Mouse (Mus musculus) right cerebral cortex, postnatal 36 days (tissue): Measurements from ENCODE around the gene Larp1b.

ENCODE experiments used
- DNase-seq, 2 experiments: peaks; one replicate each; pipeline ENCODE4 v3.0.0; 2022; ENCODE audit warnings: low spot score in 2 of 2, mixed read lengths in 1 of 2

Larp1b gene

GRCm38 (mm10) chr3:41020687-41021086, 71.1 kb downstream of the Larp1b start:
- DNase-seq = no peak

GRCm38 (mm10) chr3:41021980-41022379, 72.4 kb downstream of the Larp1b start:
- peak; percentile 23 to 25 for DNase-seq

DNA sequence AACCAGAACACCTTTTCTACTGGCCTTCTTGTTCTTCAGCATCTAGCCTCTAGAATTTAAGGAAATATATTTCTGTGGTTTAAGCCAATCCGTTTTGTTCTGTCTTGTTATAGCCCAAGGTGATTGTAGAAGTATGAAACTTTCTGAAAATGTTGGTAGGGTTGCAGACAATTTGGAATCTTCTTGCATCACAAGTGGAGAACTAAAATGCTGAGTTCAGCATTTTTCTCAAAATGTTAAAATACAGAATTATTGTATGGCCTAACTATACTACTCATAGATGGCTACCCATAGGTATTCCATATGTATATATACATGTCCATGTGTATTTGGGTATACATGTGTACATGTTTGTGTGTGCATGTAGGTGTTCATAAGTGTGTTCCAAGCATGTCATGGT, 81.1 kb downstream of the Larp1b start:
- no peak for DNase-seq

- DNase-seq = no peak
These were observed 81.9 kb downstream of the Larp1b start for GRCm38 (mm10) chr3:41031286-41032210.

GRCm38 (mm10) chr3:41038297-41038916, 88.8 kb downstream of the Larp1b start:
- DNase-seq = no peak

DNA sequence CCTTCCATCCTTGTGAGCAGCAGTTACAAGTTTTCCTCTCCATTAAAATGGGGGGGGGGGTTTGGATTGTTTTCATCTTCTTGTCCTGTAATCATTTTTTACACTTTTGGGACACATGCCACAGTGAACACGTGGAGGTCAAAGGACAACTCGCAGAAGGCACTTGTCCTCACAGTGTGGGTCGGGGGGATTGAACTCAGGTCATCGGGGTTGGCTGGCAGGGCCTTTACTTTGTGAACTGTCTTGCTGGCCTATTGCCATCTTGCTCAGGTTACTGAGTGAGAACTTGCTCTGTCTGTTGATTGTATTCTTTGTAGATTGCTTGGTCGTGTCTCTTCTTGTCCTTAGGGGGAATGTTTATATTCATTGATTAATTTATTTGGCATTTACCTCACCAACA, 91.6 kb downstream of the Larp1b start:
- DNase-seq = no peak

GRCm38 (mm10) chr3:41042195-41042938, 92.7 kb downstream of the Larp1b start:
- no peak for DNase-seq

GRCm38 (mm10) chr3:41043756-41044354, 94.2 kb downstream of the Larp1b start:
- DNase-seq = no peak

GRCm38 (mm10) chr3:41047838-41048237, 98.2 kb downstream of the Larp1b start:
- DNase-seq = no peak

- no peak for DNase-seq
These were observed 103.7 kb downstream of the Larp1b start for GRCm38 (mm10) chr3:41053334-41053733.

DNA sequence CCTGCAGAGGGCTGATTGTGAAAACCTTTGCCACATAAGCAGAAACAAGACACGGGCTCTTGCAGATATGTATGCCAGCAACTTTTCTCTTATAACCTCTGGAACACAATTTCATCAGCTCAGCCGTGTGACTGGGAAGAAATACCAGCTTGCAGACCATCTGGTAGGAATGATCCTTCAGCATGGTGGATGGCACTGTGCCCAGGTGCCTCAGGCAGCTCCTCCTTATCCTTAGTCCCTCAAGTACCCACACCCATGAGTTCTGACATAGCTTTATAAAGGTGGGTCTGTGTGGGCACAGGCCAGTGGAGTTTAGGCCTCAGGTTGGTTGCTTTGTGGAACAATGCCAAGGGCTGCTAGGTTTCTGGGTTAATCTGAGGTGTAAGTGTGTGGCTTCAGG, 108.8 kb downstream of the Larp1b start:
- DNase-seq = peak; percentile 64 to 65

GRCm38 (mm10) chr3:41059249-41059648, 109.6 kb downstream of the Larp1b start:
- no peak for DNase-seq

- no peak for DNase-seq
These were observed 112.4 kb downstream of the Larp1b start for GRCm38 (mm10) chr3:41061831-41062565.

DNA sequence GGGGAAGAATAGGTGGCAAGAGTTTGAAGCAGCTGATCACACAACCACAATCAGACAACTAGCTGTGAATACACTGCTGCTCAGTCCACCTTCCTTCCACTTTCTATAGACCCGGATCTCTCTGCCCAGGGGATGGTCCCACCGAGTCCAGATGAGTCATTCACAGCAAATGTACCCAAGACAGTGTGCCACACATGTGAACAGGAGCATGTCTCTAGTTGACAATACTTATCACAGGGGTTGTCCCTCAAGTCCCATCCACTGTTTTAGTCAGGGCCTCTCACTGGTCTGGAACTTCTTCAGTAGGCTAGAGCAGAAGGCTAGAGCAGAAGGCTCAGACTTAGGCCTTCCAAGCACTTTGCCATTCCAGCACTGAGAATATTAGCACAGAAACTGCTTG, 113.1 kb downstream of the Larp1b start:
- DNase-seq = no peak

DNA sequence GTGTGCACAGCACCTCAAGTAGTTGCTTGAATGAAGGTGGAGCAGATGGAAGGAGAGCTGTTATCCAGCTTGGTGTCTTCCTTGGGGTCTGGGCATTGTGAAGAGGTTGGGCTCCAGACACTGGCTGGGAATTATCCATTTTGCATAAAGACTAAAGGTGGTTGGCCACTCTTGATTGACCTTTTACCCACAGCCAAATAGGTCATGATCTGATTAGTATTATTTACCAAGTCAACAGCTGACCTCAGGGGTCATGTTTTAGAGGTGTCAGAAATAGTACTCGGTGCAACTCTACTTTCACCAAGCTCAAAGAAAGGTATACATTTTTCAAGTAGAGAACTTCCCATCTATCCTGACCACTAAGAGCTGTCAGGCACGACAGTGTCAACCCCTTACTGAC, 115.7 kb downstream of the Larp1b start:
- DNase-seq = no peak

GRCm38 (mm10) chr3:41070519-41070918, 120.9 kb downstream of the Larp1b start:
- DNase-seq = no peak

- no peak for DNase-seq
These were observed 125.7 kb downstream of the Larp1b start for GRCm38 (mm10) chr3:41075376-41075775.

- no peak for DNase-seq
These were observed 129.0 kb downstream of the Larp1b start for GRCm38 (mm10) chr3:41078673-41079072.

GRCm38 (mm10) chr3:41080724-41081123, 131.1 kb downstream of the Larp1b start:
- DNase-seq = no peak

- DNase-seq = no peak
These were observed 132.1 kb downstream of the Larp1b start for GRCm38 (mm10) chr3:41081474-41082301.
